Mouse (Mus musculus) gastrocnemius, postnatal 36 days (tissue): ENCODE measurements at regions not wholly inside any gene's neighbourhood (a gene's known extent, or its start where the extent isn't known, plus 50 kb on each side); places are given as distances from the start of the nearest gene placed in this dataset.
"Not testable (repeated sequence)": the region's sequence is repeated elsewhere in the genome, so short reads cannot be mapped to it uniquely, and the experiment has no call there.

Experiments
- DNase-seq, 2 experiments: peaks; one replicate each; pipeline ENCODE4 v3.0.0; 2022
- intact Hi-C: fragments of 180-260 bp; cut with DNase I; formaldehyde crosslinking; loops from one replicate; pipeline ENCODE4 v1.15.1; 2025

- no peak for DNase-seq
- intact Hi-C loops = no loop called here
These were observed 75.5 kb upstream of the Galnt18 start for GRCm38 (mm10) chr7:111855309-111855708.

DNA sequence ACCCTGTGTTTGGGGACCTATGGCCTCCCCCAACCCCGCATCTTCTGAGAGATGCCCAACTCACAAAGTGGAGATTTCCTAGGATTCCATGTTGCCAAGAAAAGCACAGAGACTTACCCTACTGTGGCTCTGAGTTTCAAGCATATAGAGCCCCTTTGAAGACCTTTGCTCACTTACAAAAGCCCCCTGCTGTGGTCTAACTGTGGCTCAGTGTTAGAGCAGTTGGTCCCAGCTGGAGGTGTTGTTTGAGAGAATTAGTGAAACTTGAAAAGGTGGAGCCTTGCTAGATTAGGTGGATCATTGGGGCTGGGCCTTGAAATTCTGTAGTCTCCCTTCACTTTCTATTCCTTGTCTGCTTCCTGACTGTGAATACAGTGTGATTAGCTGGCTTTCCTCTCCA is 66.6 kb upstream of the Galnt18 start:
- DNase-seq = no peak
- intact Hi-C loops = no loop called here

DNA sequence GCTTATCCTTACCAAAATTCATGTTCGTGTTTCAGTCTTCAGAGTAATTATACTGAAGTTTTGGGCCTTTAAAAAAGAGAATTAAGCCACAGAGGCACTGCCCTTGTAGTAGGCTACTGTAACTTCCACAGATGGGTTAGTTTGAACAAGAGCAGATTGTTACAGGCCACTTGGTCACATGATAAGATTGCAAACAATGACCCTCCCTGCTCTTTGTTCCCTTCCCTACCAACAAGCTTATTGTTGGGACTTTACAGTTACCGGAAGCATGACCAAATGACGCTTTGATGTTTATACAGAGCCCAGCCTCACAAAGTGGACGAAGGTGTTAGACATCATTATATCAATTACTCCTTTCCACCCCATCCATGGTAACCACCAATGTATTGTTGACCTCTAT is 63.9 kb upstream of the Galnt18 start:
- intact Hi-C loops = no loop called here
- DNase-seq = no peak

DNA sequence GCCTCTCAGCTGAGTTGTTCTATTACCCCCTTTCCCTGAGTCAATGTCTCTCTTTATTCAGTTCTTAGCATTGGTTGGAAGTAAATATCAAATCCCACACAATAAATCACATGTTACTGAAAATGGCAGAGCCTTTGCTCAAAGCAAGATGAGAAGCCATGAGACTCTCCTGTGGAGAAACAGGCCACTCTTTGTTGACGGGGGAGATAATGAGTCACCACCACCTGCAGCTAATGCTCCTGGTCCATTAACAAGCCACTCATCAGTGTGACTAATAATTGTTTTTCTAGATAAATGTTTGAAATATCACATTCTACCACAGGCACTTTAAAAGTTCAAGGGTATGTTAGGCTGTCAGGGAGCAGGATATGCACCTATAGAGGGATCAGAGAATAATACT is 61.0 kb upstream of the Galnt18 start:
- DNase-seq = no peak
- intact Hi-C loops = no loop called here

DNA sequence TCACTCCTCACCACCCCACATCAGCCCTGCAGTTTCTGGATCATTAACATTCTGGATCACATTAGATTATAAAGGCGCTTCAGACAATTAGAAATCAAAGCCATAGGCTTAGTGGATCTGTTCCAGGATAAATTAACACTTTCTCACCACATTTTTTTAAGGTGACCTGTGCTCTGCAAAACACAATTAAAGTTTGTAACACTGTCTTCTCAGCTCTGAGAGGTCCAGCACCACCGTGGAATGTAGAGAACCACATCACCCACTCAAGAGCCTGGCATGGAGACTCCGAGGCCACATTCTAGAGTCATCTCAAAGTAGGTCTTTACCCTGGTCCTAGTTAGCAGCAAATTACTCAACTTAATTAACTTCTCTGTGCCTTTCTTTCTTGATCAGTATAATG is 58.4 kb upstream of the Galnt18 start:
- intact Hi-C loops = no loop called here
- DNase-seq = no peak

GRCm38 (mm10) chr7:111834356-111834755 is 54.6 kb upstream of the Galnt18 start:
- DNase-seq, intact Hi-C loops: not testable (repeated sequence)

GRCm38 (mm10) chr7:111829931-111830330 is 50.2 kb upstream of the Galnt18 start:
- DNase-seq = no peak

More at GRCm38 (mm10) chr7:111829931-111830330, 50.2 kb upstream of the Galnt18 start:
- intact Hi-C loops = no loop called here
